Mouse (Mus musculus): ENCODE results near the gene Ccdc183. TPM values are rescaled to one million over a fixed set of nuclear protein-coding genes. Genes with fewer than 3 reads are reported as not detected.

The Ccdc183 gene
- total and polyA plus RNA-seq, 2 experiments from 2014 or later, result 0.35 TPM; not detected in 1

DNA sequence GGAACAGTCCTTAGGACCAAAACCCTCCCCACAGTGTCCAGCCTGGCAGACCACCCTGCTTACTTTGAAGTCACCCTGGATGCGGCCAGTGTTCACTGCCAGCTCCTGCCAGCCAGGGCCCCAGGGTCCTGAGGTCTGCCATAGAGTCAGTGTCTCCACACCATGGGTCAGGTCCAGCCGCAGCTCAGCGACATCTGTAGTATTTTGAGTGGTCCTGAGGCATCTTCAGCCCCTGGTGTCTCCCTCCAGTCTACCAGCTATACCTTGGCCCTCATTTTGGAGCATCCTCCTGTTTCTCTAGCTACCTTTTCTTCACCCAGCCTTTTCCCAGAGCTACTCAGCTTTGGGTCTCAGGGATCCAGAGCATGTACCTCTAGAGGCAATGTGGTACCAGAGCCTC lies 48.2 kb downstream of the Ccdc183 start:
- H3K36me3 ChIP-seq (ENCODE audit: insufficient read depth, low read length), result 0 out of 2 replicates have a peak, but pooled peaks cover 6% of the 10 kb centered on the region
- ATAC-seq (no peak), DNase-seq (ENCODE audit: low spot score) (no peak)
- no peak overlapping the region for H3K9ac ChIP-seq (replicated peaks; ENCODE audit: low read length)
- H3K4me2 ChIP-seq (ENCODE audit: low read depth, low read length), result no peak overlapping the region
- no peaks in the 10 kb centered on the region for H3K27me3 ChIP-seq (ENCODE audit: insufficient read depth, low read length)
- H3K4me1 ChIP-seq (ENCODE audit: insufficient read depth, low read length), result 0 out of 2 replicates have a peak, but pooled peaks cover 11% of the 10 kb centered on the region
- 88% methylated on average over 3 of the region's 3 CpGs for WGBS
- H3K9me3 ChIP-seq (ENCODE audit: low read length), result no peaks in the 10 kb centered on the region
- no peak overlapping the region for H3K27ac ChIP-seq
- no peak for TF ChIP-seq CTCF (IDR thresholded peaks at IDR 0.05; ENCODE audit: low read depth)
- no peak overlapping the region for H3K4me3 ChIP-seq (ENCODE audit: low read length)

DNA sequence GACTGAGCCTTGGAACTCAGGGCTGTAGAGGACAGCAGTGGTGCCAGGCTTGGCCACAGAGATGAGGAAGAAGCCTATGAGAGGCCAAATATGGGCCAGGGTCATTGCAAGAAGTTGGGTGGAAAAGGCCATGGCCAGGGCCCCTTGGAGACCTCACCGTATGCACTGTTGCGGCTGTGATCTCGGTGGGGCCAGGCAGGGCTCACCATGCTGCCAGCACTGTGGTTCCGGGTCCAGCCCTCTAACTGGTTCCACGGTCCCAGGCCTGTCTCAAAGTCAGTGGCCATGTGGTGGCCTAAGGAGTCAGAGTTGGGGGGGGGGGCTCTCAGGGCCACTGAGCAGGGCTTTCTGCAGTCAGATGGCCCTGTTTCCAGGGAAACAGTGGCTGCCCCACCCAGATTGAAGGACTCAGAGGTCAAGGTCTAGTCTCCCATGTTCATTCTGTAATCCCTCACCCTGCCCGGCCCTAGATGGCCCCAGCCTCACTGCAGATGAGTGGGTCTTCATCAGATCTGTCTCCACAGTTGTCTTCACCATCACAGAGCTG lies 48.9 kb downstream of the Ccdc183 start:
- Histone ChIP-seq H3K27ac (no peak overlapping the region), H3K9me3 (ENCODE audit: low read length) (no peaks in the 10 kb centered on the region), H3K27me3 (ENCODE audit: insufficient read depth, low read length) (no peaks in the 10 kb centered on the region), H3K4me1 (ENCODE audit: insufficient read depth, low read length) (0 out of 2 replicates have a peak, but pooled peaks cover 5% of the 10 kb centered on the region), H3K9ac (replicated peaks; ENCODE audit: low read length) (no peak overlapping the region), H3K4me3 (ENCODE audit: low read length) (no peak overlapping the region), H3K4me2 (ENCODE audit: low read depth, low read length) (no peak overlapping the region), H3K36me3 (ENCODE audit: insufficient read depth, low read length) (peaks cover 14% of the 10 kb centered on the region; the same call in 1 of the 2 replicates)
- WGBS, result 92% methylated on average over 6 of the region's 6 CpGs
- DNase-seq (ENCODE audit: low spot score), result no peak
- no peak for ATAC-seq
- no peak for TF ChIP-seq CTCF (IDR thresholded peaks at IDR 0.05; ENCODE audit: low read depth)

DNA sequence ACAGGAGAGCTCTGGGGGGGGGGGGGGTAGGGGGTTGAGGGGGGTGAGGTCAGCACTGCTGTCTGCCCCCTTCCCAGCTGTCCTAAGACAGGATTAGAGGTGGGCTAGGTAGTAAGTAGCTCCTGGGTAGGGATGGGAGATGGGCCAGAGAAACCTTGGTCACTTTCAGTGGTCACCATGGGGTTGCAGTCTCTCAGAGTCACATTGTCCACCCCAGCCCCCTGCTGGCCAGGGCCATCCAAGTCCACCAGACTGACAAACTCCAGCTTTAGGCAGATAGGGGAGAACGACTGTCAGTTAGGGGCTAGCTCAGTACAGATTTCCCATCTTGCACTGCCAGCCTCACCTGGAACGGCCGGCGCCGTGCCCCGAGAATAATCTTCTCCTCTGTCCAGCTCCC lies 50.9 kb downstream of the Ccdc183 start:
- no peaks in the 10 kb centered on the region for H3K27me3 ChIP-seq (ENCODE audit: insufficient read depth, low read length)
- H3K4me2 ChIP-seq (ENCODE audit: low read depth, low read length), result no peak overlapping the region
- peaks cover 32% of the 10 kb centered on the region for H3K36me3 ChIP-seq (ENCODE audit: insufficient read depth, low read length)
- H3K4me3 ChIP-seq (ENCODE audit: low read length), result no peak overlapping the region
- 78% methylated on average over 6 of the region's 6 CpGs for WGBS
- TF ChIP-seq CTCF (IDR thresholded peaks at IDR 0.05; ENCODE audit: low read depth), result peak; percentile 49
- no peak overlapping the region for H3K9ac ChIP-seq (replicated peaks; ENCODE audit: low read length)
- ATAC-seq (0 out of 2 replicates have a peak, but pooled peaks have one; percentile 14), DNase-seq (ENCODE audit: low spot score) (no peak)
- H3K4me1 ChIP-seq (ENCODE audit: insufficient read depth, low read length), result no peaks in the 10 kb centered on the region
- no peaks in the 10 kb centered on the region for H3K9me3 ChIP-seq (ENCODE audit: low read length)
- H3K27ac ChIP-seq, result no peak overlapping the region

DNA sequence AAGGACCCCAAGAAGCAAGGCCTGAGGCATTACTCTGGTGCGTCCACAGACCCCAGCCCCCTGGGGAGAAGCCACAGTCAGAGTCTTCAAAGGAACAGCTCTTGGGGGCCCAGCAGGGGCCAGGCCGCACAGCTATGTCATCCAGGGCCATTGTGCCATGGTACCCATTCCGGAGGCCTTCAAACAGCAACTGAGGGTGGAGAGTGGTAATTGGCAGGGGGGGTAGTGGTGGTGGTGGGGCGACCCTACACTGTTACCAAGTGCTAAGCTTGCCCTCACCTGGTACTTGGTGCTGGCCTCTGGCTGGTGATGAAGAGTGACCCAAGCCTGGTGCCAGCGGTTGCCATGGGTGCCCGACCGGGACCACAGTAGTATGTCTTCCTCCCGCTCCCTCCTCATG lies 51.7 kb downstream of the Ccdc183 start:
- H3K4me3 ChIP-seq (ENCODE audit: low read length), result no peak overlapping the region
- H3K4me1 ChIP-seq (ENCODE audit: insufficient read depth, low read length), result no peaks in the 10 kb centered on the region
- ATAC-seq (no peak), DNase-seq (ENCODE audit: low spot score) (no peak)
- no peak overlapping the region for H3K4me2 ChIP-seq (ENCODE audit: low read depth, low read length)
- peaks cover 39% of the 10 kb centered on the region for H3K36me3 ChIP-seq (ENCODE audit: insufficient read depth, low read length)
- no peak overlapping the region for H3K9ac ChIP-seq (replicated peaks; ENCODE audit: low read length)
- H3K9me3 ChIP-seq (ENCODE audit: low read length), result no peaks in the 10 kb centered on the region
- 82% methylated on average over 8 of the region's 8 CpGs for WGBS
- H3K27ac ChIP-seq, result no peak overlapping the region
- no peak for TF ChIP-seq CTCF (IDR thresholded peaks at IDR 0.05; ENCODE audit: low read depth)
- no peaks in the 10 kb centered on the region for H3K27me3 ChIP-seq (ENCODE audit: insufficient read depth, low read length)

DNA sequence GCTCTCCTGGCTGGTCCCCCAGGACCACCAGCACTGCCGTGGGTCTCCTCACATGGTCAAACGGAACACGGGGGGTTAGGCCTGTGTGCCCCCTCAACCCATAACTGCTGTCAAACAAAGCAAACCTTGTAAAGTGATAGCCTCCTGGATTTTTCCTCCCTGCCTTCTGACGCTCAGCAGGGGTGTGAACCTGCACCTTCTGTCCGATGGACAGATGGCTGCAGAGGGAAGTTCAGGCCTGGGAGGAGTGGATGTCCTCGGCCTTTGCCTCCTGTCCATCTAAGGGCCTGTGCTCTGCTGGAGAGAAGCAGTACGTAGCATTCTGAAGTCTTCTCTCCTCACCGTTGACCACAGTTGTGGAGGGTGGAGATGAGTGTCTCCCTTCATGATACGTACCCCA lies 55.5 kb downstream of the Ccdc183 start:
- H3K9me3 ChIP-seq (ENCODE audit: low read length), result no peaks in the 10 kb centered on the region
- TF ChIP-seq CTCF (IDR thresholded peaks at IDR 0.05; ENCODE audit: low read depth), result no peak
- ATAC-seq, result no peak

DNA sequence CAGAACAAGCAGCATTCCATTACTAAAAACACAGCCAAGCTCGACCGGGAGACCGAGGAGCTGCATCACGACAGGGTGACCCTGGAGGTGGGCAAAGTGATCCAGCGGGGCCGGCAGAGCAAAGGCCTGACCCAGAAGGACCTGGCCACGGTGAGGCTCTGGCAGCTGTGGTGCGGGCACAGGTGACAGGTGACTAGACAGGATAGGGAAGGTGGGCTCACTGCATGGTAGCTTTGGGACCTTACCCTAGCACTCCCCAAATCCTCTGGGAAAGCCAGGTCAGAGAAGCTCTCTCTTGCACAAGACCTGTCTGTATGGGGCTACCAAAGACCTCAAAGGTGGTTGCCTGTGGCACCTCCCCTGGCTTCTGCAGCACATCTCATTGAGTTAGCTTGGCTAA lies 56.9 kb downstream of the Ccdc183 start:
- ATAC-seq, result no peak
- Histone ChIP-seq H3K4me2 (ENCODE audit: low read depth, low read length) (no peak overlapping the region), H3K9me3 (ENCODE audit: low read length) (no peaks in the 10 kb centered on the region), H3K27me3 (ENCODE audit: insufficient read depth, low read length) (no peaks in the 10 kb centered on the region), H3K4me1 (ENCODE audit: insufficient read depth, low read length) (peaks cover 15% of the 10 kb centered on the region), H3K9ac (replicated peaks; ENCODE audit: low read length) (no peak overlapping the region), H3K4me3 (ENCODE audit: low read length) (no peak overlapping the region), H3K27ac (no peak overlapping the region), H3K36me3 (ENCODE audit: insufficient read depth, low read length) (peaks cover 47% of the 10 kb centered on the region)
- TF ChIP-seq CTCF (IDR thresholded peaks at IDR 0.05; ENCODE audit: low read depth), result no peak
- DNase-seq (ENCODE audit: low spot score), result no peak
- WGBS, result 94% methylated on average over 8 of the region's 8 CpGs

More for the DNA sequence above, 55.5 kb downstream of the Ccdc183 start:
- peaks cover 47% of the 10 kb centered on the region for H3K36me3 ChIP-seq (ENCODE audit: insufficient read depth, low read length)
- DNase-seq (ENCODE audit: low spot score), result no peak
- no peak overlapping the region for H3K4me2 ChIP-seq (ENCODE audit: low read depth, low read length)
- peaks cover 14% of the 10 kb centered on the region for H3K4me1 ChIP-seq (ENCODE audit: insufficient read depth, low read length)
- H3K27ac ChIP-seq, result no peak overlapping the region
- H3K27me3 ChIP-seq (ENCODE audit: insufficient read depth, low read length), result no peaks in the 10 kb centered on the region
- WGBS, result 75% methylated on average over 9 of the region's 9 CpGs
- H3K4me3 ChIP-seq (ENCODE audit: low read length), result no peak overlapping the region
- no peak overlapping the region for H3K9ac ChIP-seq (replicated peaks; ENCODE audit: low read length)

DNA sequence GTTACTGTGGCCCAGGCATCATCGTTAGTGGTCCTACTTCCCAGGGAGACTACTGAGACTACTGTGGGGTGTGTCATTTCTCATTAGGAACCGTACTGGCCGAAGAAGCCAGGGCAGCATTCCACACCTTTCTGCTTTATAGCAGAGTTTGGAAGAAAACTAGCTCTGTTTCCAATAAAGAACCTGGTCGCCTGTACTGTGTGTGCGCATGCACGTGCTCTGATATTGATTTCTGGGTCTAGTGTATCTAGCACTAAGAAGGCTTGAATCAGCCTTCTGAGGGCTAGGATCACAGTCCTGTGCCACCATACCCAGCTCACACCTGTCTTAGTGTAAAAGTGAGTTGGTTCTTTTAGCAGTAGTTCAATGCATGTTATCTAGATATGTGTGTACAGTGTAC lies 58.7 kb downstream of the Ccdc183 start:
- WGBS, result 72% methylated on average over 6 of the region's 6 CpGs
- Histone ChIP-seq H3K27me3 (ENCODE audit: insufficient read depth, low read length) (no peaks in the 10 kb centered on the region), H3K27ac (no peak overlapping the region), H3K9ac (replicated peaks; ENCODE audit: low read length) (peak overlapping the region; percentile 88; the same call in 1 of the 2 replicates), H3K4me3 (ENCODE audit: low read length) (peak overlapping the region; percentile 85), H3K4me2 (ENCODE audit: low read depth, low read length) (peak overlapping the region; percentile 94), H3K4me1 (ENCODE audit: insufficient read depth, low read length) (peaks cover 15% of the 10 kb centered on the region), H3K36me3 (ENCODE audit: insufficient read depth, low read length) (peaks cover 35% of the 10 kb centered on the region), H3K9me3 (ENCODE audit: low read length) (no peaks in the 10 kb centered on the region)
- no peak for DNase-seq (ENCODE audit: low spot score)
- ATAC-seq, result no peak
- no peak for TF ChIP-seq CTCF (IDR thresholded peaks at IDR 0.05; ENCODE audit: low read depth)

Other genes with a start within 250 kb of the Ccdc183 start
Only the 30 nearest of the 33 such genes appear.
- gene Entpd2, start 221.8 kb downstream of the Ccdc183 start, total RNA-seq (2014; rRNA removed), result 8.4 and 12.9 TPM in 2 replicates
- 10.8 and 12.3 TPM in 2 replicates for gene Entpd2, start 221.8 kb downstream of the Ccdc183 start, polyA plus RNA-seq (2015; fragmentation: Nextera tagmentation; extraction: Ambion mirVana)
- 249 and 289 TPM in 2 replicates for gene Npdc1, start 218.3 kb downstream of the Ccdc183 start, total RNA-seq (2014; rRNA removed)
- 416 and 422 TPM in 2 replicates for gene Npdc1, start 218.3 kb downstream of the Ccdc183 start, polyA plus RNA-seq (2015; fragmentation: Nextera tagmentation; extraction: Ambion mirVana)
- gene Fut7, start 194.4 kb downstream of the Ccdc183 start, total RNA-seq (2014; rRNA removed), result 1.0 TPM in 1 of 2 replicates, not detected in the other
- gene Fut7, start 194.4 kb downstream of the Ccdc183 start, polyA plus RNA-seq (2015; fragmentation: Nextera tagmentation; extraction: Ambion mirVana), result 0.18 and 0.20 TPM in 2 replicates
- 84.6 and 94.9 TPM in 2 replicates for gene Abca2, start 189.0 kb downstream of the Ccdc183 start, total RNA-seq (2014; rRNA removed)
- 10.7 and 12.5 TPM in 2 replicates for gene Abca2, start 189.0 kb downstream of the Ccdc183 start, polyA plus RNA-seq (2015; fragmentation: Nextera tagmentation; extraction: Ambion mirVana)
- 0.97 and 3.9 TPM in 2 replicates for gene Clic3, start 160.8 kb downstream of the Ccdc183 start, total RNA-seq (2014; rRNA removed)
- 4.1 and 4.8 TPM in 2 replicates for gene Clic3, start 160.8 kb downstream of the Ccdc183 start, polyA plus RNA-seq (2015; fragmentation: Nextera tagmentation; extraction: Ambion mirVana)
- 183 and 187 TPM in 2 replicates for gene Paxx, start 156.6 kb downstream of the Ccdc183 start, total RNA-seq (2014; rRNA removed)
- gene Paxx, start 156.6 kb downstream of the Ccdc183 start, polyA plus RNA-seq (2015; fragmentation: Nextera tagmentation; extraction: Ambion mirVana), result 141 and 145 TPM in 2 replicates
- 1,517 and 2,498 TPM in 2 replicates for gene Ptgds, start 147.6 kb downstream of the Ccdc183 start, total RNA-seq (2014; rRNA removed)
- gene Ptgds, start 147.6 kb downstream of the Ccdc183 start, polyA plus RNA-seq (2015; fragmentation: Nextera tagmentation; extraction: Ambion mirVana), result 2,872 and 3,193 TPM in 2 replicates
- gene Lcn12, start 123.8 kb downstream of the Ccdc183 start, total RNA-seq (2014; rRNA removed), result not detected in 2 replicates
- gene Lcn12, start 123.8 kb downstream of the Ccdc183 start, polyA plus RNA-seq (2015; fragmentation: Nextera tagmentation; extraction: Ambion mirVana), result not detected in 2 replicates
- 140 and 175 TPM in 2 replicates for gene Fbxw5, start 116.9 kb downstream of the Ccdc183 start, total RNA-seq (2014; rRNA removed)
- 93.4 and 102 TPM in 2 replicates for gene Fbxw5, start 116.9 kb downstream of the Ccdc183 start, polyA plus RNA-seq (2015; fragmentation: Nextera tagmentation; extraction: Ambion mirVana)
- 0.58 and 0.68 TPM in 2 replicates for gene C8g, start 116.0 kb downstream of the Ccdc183 start, total RNA-seq (2014; rRNA removed)
- 6.5 and 8.0 TPM in 2 replicates for gene C8g, start 116.0 kb downstream of the Ccdc183 start, polyA plus RNA-seq (2015; fragmentation: Nextera tagmentation; extraction: Ambion mirVana)
- gene Traf2, start 70.7 kb downstream of the Ccdc183 start, total RNA-seq (2014; rRNA removed), result 10.0 and 11.4 TPM in 2 replicates
- 9.2 and 9.3 TPM in 2 replicates for gene Traf2, start 70.7 kb downstream of the Ccdc183 start, polyA plus RNA-seq (2015; fragmentation: Nextera tagmentation; extraction: Ambion mirVana)
- 159 and 274 TPM in 2 replicates for gene Edf1, start 59.8 kb downstream of the Ccdc183 start, total RNA-seq (2014; rRNA removed)
- 394 and 413 TPM in 2 replicates for gene Edf1, start 59.8 kb downstream of the Ccdc183 start, polyA plus RNA-seq (2015; fragmentation: Nextera tagmentation; extraction: Ambion mirVana)
- gene Mamdc4, start 42.8 kb downstream of the Ccdc183 start, total RNA-seq (2014; rRNA removed), result 1.2 and 2.5 TPM in 2 replicates
- 1.2 and 2.0 TPM in 2 replicates for gene Mamdc4, start 42.8 kb downstream of the Ccdc183 start, polyA plus RNA-seq (2015; fragmentation: Nextera tagmentation; extraction: Ambion mirVana)
- 35.4 and 48.2 TPM in 2 replicates for gene Phpt1, start 42.5 kb downstream of the Ccdc183 start, total RNA-seq (2014; rRNA removed)
- gene Phpt1, start 42.5 kb downstream of the Ccdc183 start, polyA plus RNA-seq (2015; fragmentation: Nextera tagmentation; extraction: Ambion mirVana), result 232 and 242 TPM in 2 replicates
- gene Ajm1, start 35.9 kb downstream of the Ccdc183 start, total RNA-seq (2014; rRNA removed), result 22.4 and 29.1 TPM in 2 replicates
- gene Ajm1, start 35.9 kb downstream of the Ccdc183 start, polyA plus RNA-seq (2015; fragmentation: Nextera tagmentation; extraction: Ambion mirVana), result 18.8 and 19.8 TPM in 2 replicates
- gene Rabl6, start 9.2 kb downstream of the Ccdc183 start, total RNA-seq (2014; rRNA removed), result 71.8 and 74.9 TPM in 2 replicates
- 53.0 and 62.4 TPM in 2 replicates for gene Rabl6, start 9.2 kb downstream of the Ccdc183 start, polyA plus RNA-seq (2015; fragmentation: Nextera tagmentation; extraction: Ambion mirVana)
- 48.0 and 59.8 TPM in 2 replicates for gene Tmem141, start 4.3 kb upstream of the Ccdc183 start, total RNA-seq (2014; rRNA removed)
- gene Tmem141, start 4.3 kb upstream of the Ccdc183 start, polyA plus RNA-seq (2015; fragmentation: Nextera tagmentation; extraction: Ambion mirVana), result 52.0 and 56.9 TPM in 2 replicates
- gene Fcna, start 10.4 kb upstream of the Ccdc183 start, total RNA-seq (2014; rRNA removed), result 2.2 and 2.7 TPM in 2 replicates
- 3.7 and 4.3 TPM in 2 replicates for gene Fcna, start 10.4 kb upstream of the Ccdc183 start, polyA plus RNA-seq (2015; fragmentation: Nextera tagmentation; extraction: Ambion mirVana)
- gene Lcn8, start 35.4 kb upstream of the Ccdc183 start, total RNA-seq (2014; rRNA removed), result not detected in 2 replicates
- gene Lcn8, start 35.4 kb upstream of the Ccdc183 start, polyA plus RNA-seq (2015; fragmentation: Nextera tagmentation; extraction: Ambion mirVana), result not detected in 2 replicates
- gene Lcn5, start 40.3 kb upstream of the Ccdc183 start, total RNA-seq (2014; rRNA removed), result not detected in 2 replicates
- gene Lcn5, start 40.3 kb upstream of the Ccdc183 start, polyA plus RNA-seq (2015; fragmentation: Nextera tagmentation; extraction: Ambion mirVana), result not detected in 2 replicates
- gene Lcn6, start 59.1 kb upstream of the Ccdc183 start, total RNA-seq (2014; rRNA removed), result not detected in 2 replicates
- gene Lcn6, start 59.1 kb upstream of the Ccdc183 start, polyA plus RNA-seq (2015; fragmentation: Nextera tagmentation; extraction: Ambion mirVana), result not detected in 2 replicates
- gene Lcn10, start 65.0 kb upstream of the Ccdc183 start, total RNA-seq (2014; rRNA removed), result not detected in 2 replicates
- gene Lcn10, start 65.0 kb upstream of the Ccdc183 start, polyA plus RNA-seq (2015; fragmentation: Nextera tagmentation; extraction: Ambion mirVana), result not detected in 2 replicates
- gene Obp2a, start 82.4 kb upstream of the Ccdc183 start, total RNA-seq (2014; rRNA removed), result not detected in 2 replicates
- not detected in 2 replicates for gene Obp2a, start 82.4 kb upstream of the Ccdc183 start, polyA plus RNA-seq (2015; fragmentation: Nextera tagmentation; extraction: Ambion mirVana)
- 90.3 and 92.6 TPM in 2 replicates for gene Bmyc, start 89.1 kb upstream of the Ccdc183 start, total RNA-seq (2014; rRNA removed)
- gene Bmyc, start 89.1 kb upstream of the Ccdc183 start, polyA plus RNA-seq (2015; fragmentation: Nextera tagmentation; extraction: Ambion mirVana), result 206 and 219 TPM in 2 replicates
- not detected in 2 replicates for gene Obp2b, start 119.3 kb upstream of the Ccdc183 start, total RNA-seq (2014; rRNA removed)
- not detected in 2 replicates for gene Obp2b, start 119.3 kb upstream of the Ccdc183 start, polyA plus RNA-seq (2015; fragmentation: Nextera tagmentation; extraction: Ambion mirVana)
- not detected in 2 replicates for gene Lcn3, start 147.9 kb upstream of the Ccdc183 start, total RNA-seq (2014; rRNA removed)
- not detected in 2 replicates for gene Lcn3, start 147.9 kb upstream of the Ccdc183 start, polyA plus RNA-seq (2015; fragmentation: Nextera tagmentation; extraction: Ambion mirVana)
- gene Lcn11, start 159.3 kb upstream of the Ccdc183 start, total RNA-seq (2014; rRNA removed), result not detected in 2 replicates
- gene Lcn11, start 159.3 kb upstream of the Ccdc183 start, polyA plus RNA-seq (2015; fragmentation: Nextera tagmentation; extraction: Ambion mirVana), result not detected in 2 replicates
- gene Gm13539, start 164.6 kb upstream of the Ccdc183 start, total RNA-seq (2014; rRNA removed), result not detected in 2 replicates
- gene Gm13539, start 164.6 kb upstream of the Ccdc183 start, polyA plus RNA-seq (2015; fragmentation: Nextera tagmentation; extraction: Ambion mirVana), result not detected in 2 replicates
- not detected in 2 replicates for gene Glt6d1, start 198.2 kb upstream of the Ccdc183 start, total RNA-seq (2014; rRNA removed)
- not detected in 2 replicates for gene Glt6d1, start 198.2 kb upstream of the Ccdc183 start, polyA plus RNA-seq (2015; fragmentation: Nextera tagmentation; extraction: Ambion mirVana)
- not detected in 2 replicates for gene Lcn9, start 205.5 kb upstream of the Ccdc183 start, total RNA-seq (2014; rRNA removed)
- gene Lcn9, start 205.5 kb upstream of the Ccdc183 start, polyA plus RNA-seq (2015; fragmentation: Nextera tagmentation; extraction: Ambion mirVana), result not detected in 2 replicates